Mouse (Mus musculus): ENCODE measurements at regions not wholly inside any gene's neighbourhood (a gene's known extent, or its start where the extent isn't known, plus 50 kb on each side); places are given as distances from the start of the nearest gene placed in this dataset.

- DNase-seq (ENCODE audit: low spot score), result no peak
These were observed 52.1 kb upstream of the Dlx4 start for GRCm38 (mm10) chr11:95198196-95198595.

GRCm38 (mm10) chr11:95200971-95201370 lies 54.9 kb upstream of the Dlx4 start:
- no peak for DNase-seq (ENCODE audit: low spot score)

- peak; percentile 81 for DNase-seq (ENCODE audit: low spot score)
These were observed 50.9 kb upstream of the Tac4 start for GRCm38 (mm10) chr11:95210185-95211030.

DNA sequence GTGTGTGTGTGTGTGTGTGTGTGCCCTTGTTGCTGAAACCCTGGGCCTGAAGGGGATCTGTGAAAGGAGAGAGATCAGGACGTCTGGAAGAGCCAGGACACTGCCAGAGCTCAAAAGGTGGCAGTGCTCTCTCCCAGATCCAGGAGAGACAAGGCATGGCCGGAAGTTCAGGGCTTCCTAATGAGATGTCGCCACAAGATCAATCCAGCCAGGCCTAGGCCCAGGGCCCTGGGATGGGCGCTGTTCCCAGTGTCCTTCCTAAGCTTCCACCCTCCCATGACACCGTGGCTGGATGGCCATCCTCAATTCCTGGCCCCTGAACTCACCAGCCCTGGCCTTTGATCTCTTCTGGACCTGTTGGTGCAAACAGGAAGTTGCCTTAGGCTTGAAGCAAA lies 50.3 kb upstream of the Tac4 start:
- DNase-seq (ENCODE audit: low spot score), result no peak

All from embryo, embryonic 10 days (tissue).